Mouse (Mus musculus) A20 (cell line): ENCODE measurements around the gene Nup93.
"Not testable (repeated sequence)": the region's sequence is repeated elsewhere in the genome, so short reads cannot be mapped to it uniquely, and the experiment has no call there.

Experiments
- DNase-seq: peaks from one replicate; pipeline ENCODE4 v3.0.0-alpha.2; 2011; ENCODE audit warnings: low read depth, low spot score

The Nup93 gene

GRCm38 (mm10) chr8:94214252-94215173, at the start of gene Nup93:
Nup93 (plus strand) TSS chr8:94214564.
- DNase-seq: peak; percentile 98

DNA sequence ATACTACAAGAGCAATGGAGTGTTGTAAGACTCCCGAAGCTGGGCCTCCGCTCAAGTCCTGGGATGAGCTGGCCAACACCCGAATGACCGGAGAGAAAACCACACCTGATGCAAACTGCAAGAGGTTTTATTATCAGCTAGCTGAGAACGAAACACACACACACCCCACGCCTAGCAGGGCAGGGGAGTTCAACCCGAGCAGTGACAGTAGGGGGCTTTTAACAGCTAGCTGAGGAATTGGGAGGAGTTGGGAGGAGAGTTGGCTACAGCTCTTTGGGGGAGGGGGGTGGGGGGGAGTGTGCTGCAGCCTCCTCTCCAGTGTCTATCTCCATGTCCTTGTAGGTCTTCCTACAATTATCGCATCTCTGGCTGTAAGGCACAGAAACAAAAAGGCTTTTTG, 48.6 kb upstream of the Nup93 start:
- not testable (repeated sequence) for DNase-seq

- peak; percentile 83 for DNase-seq
Observed at GRCm38 (mm10) chr8:94167244-94167643, 47.1 kb upstream of the Nup93 start.

GRCm38 (mm10) chr8:94169547-94169946, 44.8 kb upstream of the Nup93 start:
- no peak for DNase-seq

DNA sequence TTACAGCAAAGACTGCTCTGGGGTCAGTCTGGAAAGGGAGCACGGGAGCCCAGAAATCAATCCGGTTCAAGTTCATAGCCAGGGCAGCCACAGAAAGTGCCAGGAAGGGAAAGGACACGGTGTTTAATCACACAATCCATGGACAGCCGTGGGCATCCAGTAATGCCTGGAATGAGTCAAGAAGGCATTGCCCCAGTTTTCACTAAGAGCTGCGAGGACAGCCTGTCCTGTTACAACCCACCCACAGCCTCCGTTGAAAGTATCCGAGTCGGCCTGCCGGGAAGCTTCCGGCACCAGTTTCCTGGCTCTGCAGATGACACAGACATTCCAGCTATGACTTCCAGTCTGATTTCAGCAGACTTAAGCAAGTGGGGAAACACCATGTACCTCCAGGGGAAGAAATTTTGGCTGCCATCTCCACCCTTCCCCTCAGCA, 43.0 kb upstream of the Nup93 start:
- no peak for DNase-seq

GRCm38 (mm10) chr8:94172075-94172808, 42.1 kb upstream of the Nup93 start, which contains the start of gene Mt2:
Mt2 (plus strand) TSS chr8:94172664.
- DNase-seq: no peak

DNA sequence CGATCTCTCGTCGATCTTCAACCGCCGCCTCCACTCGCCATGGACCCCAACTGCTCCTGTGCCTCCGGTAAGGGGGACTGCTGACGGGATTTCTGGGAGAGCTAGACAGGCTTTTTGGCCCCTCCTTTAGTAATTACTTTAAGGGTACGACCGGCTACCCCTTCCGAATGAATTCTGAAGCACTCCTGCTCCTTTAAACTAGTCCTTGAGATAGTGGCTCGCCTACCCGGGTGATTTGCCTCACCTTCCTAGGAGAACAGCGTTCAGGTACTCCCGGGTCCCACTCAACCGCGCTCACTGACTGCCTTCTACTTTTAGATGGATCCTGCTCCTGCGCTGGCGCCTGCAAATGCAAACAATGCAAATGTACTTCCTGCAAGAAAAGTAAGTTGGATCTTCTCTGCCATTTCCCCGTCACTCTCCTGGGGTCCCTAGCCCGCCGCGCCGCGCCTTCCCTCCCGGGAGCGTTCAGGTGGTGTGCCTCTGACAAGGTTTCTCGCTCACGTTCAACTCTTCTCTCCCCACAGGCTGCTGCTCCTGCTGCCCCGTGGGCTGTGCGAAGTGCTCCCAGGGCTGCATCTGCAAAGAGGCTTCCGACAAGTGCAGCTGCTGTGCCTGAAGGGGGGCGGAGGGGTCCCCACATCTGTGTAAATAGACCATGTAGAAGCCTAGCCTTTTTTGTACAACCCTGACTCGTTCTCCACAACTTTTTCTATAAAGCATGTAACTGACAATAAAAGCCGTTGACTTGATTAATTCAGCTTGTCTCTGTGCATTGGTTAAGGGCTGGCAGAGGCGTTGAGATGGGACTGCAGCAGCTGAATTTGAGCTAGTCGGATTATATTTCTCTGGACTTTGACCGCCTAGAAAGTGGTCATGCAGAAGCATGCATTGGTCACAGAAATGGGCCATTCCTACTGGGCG, 41.3 kb upstream of the Nup93 start:
- DNase-seq: peak; percentile 69

GRCm38 (mm10) chr8:94173848-94174403, 40.4 kb upstream of the Nup93 start:
- DNase-seq: no peak

GRCm38 (mm10) chr8:94174619-94175213, 39.6 kb upstream of the Nup93 start:
- DNase-seq: no peak

GRCm38 (mm10) chr8:94177716-94178390, 36.5 kb upstream of the Nup93 start:
- DNase-seq: no peak

DNA sequence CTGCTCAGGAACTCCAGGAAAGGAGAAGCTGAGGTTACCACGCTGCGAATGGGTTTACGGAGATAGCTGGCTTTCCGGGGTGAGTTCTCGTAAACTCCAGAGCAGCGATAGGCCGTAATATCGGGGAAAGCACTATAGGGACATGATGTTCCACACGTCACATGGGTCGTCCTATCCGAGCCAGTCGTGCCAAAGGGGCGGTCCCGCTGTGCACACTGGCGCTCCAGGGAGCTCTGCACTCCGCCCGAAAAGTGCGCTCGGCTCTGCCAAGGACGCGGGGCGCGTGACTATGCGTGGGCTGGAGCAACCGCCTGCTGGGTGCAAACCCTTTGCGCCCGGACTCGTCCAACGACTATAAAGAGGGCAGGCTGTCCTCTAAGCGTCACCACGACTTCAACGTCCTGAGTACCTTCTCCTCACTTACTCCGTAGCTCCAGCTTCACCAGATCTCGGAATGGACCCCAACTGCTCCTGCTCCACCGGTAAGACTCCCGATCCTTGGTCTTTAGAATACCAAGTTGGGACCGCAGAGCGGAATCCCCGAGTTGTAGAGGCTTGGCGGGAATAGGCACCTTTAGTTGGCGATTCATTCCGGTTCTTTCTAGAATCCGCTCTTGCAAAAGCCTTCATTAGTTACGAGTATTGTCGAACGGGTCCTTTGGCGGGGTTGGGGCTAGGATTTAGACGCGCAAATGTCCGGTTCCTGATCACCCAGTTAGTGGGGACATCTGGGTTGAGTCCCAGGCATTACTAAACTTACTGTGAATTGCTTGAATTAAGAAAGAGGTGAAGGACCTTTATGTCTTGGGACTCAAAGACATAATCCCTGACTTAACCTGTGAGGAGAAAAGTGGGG, 35.3 kb upstream of the Nup93 start, which contains the start of gene Mt1:
TSS of gene Mt1 (plus strand) at position 226 of the 856 bp plus-strand sequence.
- no peak for DNase-seq

GRCm38 (mm10) chr8:94179713-94180560, 34.4 kb upstream of the Nup93 start:
- DNase-seq: no peak

DNA sequence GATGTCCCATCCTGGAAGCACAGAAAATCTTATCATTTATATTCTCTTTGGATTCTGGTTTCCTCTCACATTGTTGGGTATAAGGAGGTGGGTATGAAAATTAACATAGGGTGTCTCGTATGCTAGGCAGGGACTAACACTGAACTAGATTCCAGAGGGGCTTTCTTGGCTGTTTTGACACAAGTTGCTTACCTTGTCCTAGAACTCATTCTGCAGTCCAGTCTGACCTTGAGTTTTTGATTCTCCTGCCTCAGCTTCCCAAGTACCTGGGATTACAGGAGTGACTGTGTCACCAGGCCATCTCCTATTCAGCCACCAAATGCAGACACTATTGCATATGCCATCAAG, 33.8 kb upstream of the Nup93 start:
- DNase-seq: no peak

GRCm38 (mm10) chr8:94182055-94182929, 32.1 kb upstream of the Nup93 start:
- no peak for DNase-seq

GRCm38 (mm10) chr8:94183117-94183516, 31.2 kb upstream of the Nup93 start:
- DNase-seq: peak; percentile 90

GRCm38 (mm10) chr8:94184357-94184843, 30.0 kb upstream of the Nup93 start:
- no peak for DNase-seq

DNA sequence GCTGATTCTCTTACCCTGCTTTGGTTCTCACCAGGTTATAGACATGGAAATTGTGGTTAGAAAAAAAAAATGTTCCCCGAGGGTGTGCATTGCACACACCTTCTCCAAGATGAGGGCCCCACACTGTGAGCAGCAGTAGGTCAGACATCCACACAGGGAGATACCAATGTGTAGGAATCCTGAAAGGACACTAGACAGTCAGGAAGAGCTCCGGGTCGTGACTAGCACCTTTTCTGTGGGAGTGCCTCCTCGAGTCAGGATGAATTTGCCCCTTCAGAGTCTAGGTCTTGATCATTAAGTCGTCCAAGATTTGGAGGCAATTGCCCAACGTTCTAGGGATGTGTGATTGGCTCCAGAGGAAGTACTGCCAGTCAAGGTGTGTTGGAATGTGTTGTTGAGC, 28.6 kb upstream of the Nup93 start:
- no peak for DNase-seq
